Mouse (Mus musculus): Measurements from ENCODE around the gene Gm39566.

GRCm38 (mm10) chr11:69802648-69803105 is 12.4 kb downstream of the Gm39566 start:
- no peak for TF ChIP-seq CTCF (IDR thresholded peaks at IDR 0.05; ENCODE audit: low read depth, low read length)
- no peak for TF ChIP-seq EP300 (IDR thresholded peaks at IDR 0.05; ENCODE audit: insufficient read depth, low read depth, low read length)
- no peak for TF ChIP-seq POLR2A (IDR thresholded peaks at IDR 0.05; ENCODE audit: insufficient read depth, low read length)
